Mouse (Mus musculus) hindbrain, embryonic 11.5 days (tissue): Measurements from ENCODE around the gene Gm49403. TPM values are rescaled to one million over a fixed set of nuclear protein-coding genes. Genes with fewer than 3 reads are reported as not detected.
A peak's percentile ranks its signal among the peaks of the same experiment; 100 is the strongest.
"Not testable (repeated sequence)": the region's sequence is repeated elsewhere in the genome, so short reads cannot be mapped to it uniquely, and the experiment has no call there.

Experiments
- ATAC-seq: fragments of 200-750 bp; cut with Nextera tagmentation; 2 replicates; pipeline ENCODE4 v1.8.0; 2017; ENCODE audit warnings: mild to moderate bottlenecking, moderate TSS enrichment, moderate library complexity; ENCODE audit not compliant: low FRiP score
- DNase-seq: peaks from one replicate; pipeline ENCODE4 v3.0.0-alpha.2; 2015; ENCODE audit warnings: low spot score
- H3K27ac ChIP-seq: fragments of 300-500 bp; sonication (generic); 2 replicates; pipeline ENCODE4 v1.5.1; 2014; ENCODE audit warnings: mild to moderate bottlenecking, low read depth, low read length
- H3K27me3 ChIP-seq: fragments of 300-500 bp; sonication (generic); 2 replicates; pipeline ENCODE4 v1.6.1; 2014; ENCODE audit warnings: mild to moderate bottlenecking, low read length, moderate library complexity, mixed read lengths; ENCODE audit not compliant: control insufficient read depth, insufficient read depth
- H3K36me3 ChIP-seq: fragments of 300-500 bp; sonication (generic); 2 replicates; pipeline ENCODE4 v1.6.1; 2014; ENCODE audit warnings: mild to moderate bottlenecking, low read length, moderate library complexity, mixed read lengths; ENCODE audit not compliant: control insufficient read depth, insufficient read depth
- H3K4me1 ChIP-seq: fragments of 300-500 bp; sonication (generic); replicated peaks from 2 replicates; pipeline ENCODE4 v1.6.1; 2014; ENCODE audit warnings: low read length, mixed read lengths; ENCODE audit not compliant: control insufficient read depth, insufficient read depth
- H3K4me2 ChIP-seq: fragments of 300-500 bp; sonication (generic); replicated peaks from 2 replicates; pipeline ENCODE4 v1.6.1; 2014; ENCODE audit warnings: mild to moderate bottlenecking, low read depth, low read length
- H3K4me3 ChIP-seq: fragments of 300-500 bp; sonication (generic); 2 replicates; pipeline ENCODE4 v1.5.1; 2014; ENCODE audit warnings: low read depth, low read length
- H3K9ac ChIP-seq: fragments of 300-500 bp; sonication (generic); 2 replicates; pipeline ENCODE4 v1.6.1; 2014; ENCODE audit warnings: low read depth, low read length
- H3K9me3 ChIP-seq: fragments of 300-500 bp; sonication (generic); 2 replicates; pipeline ENCODE4 v1.6.1; 2016; ENCODE audit warnings: low read length; ENCODE audit not compliant: control insufficient read depth
- WGBS: fragments of 180-500 bp; shearing (Covaris S2); extraction: QIAGEN DNeasy Blood & Tissue Kit; methylation state at CpG from one replicate; pipeline ENCODE4 v1.1.7; 2014; 5-methylcytosine and 5-hydroxymethylcytosine counted together
- polyA plus RNA-seq: library from polyadenylated mRNA; unstranded; fragments of >200 nt; fragmentation: Nextera tagmentation; extraction: Ambion mirVana; gene quantifications from 2 replicates; pipeline ENCODE4 v1.2.1, GENCODE M21; 2014

The Gm49403 gene
- polyA plus RNA-seq, 1 experiment from 2014 or later, result not detected

- 17% methylated on average over 1 of the region's 1 CpGs for WGBS
- DNase-seq, result peak; percentile 30
- H3K27ac ChIP-seq, result no peak overlapping the region
These were observed 24.7 kb upstream of the Gm49403 start for GRCm38 (mm10) chr19:8859018-8859417.

DNA sequence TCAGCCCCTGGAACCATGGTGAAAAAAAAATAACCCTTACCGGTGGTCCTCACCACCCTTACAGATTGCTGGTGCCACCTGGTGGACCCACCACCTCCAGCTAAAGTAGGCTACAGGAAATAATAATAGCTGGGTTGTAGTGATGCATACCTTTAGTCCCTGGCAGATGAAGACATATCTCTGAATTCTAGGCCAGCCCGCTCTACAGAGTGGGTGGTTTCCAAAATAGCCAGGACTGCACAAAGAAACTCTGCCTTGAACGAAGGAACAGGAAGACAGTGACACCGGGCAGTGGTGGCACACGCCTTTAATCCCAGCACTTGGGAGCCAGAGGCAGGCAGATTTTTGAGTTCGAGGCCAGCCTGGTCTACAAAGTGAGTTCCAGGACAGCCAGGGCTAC is 19.5 kb upstream of the Gm49403 start:
- Histone ChIP-seq H3K36me3 (no peaks in the 10 kb centered on the region), H3K27me3 (no peaks in the 10 kb centered on the region), H3K9ac (no peak overlapping the region), H3K4me2 (no peak overlapping the region), H3K27ac (no peak overlapping the region), H3K4me1 (no peaks in the 10 kb centered on the region), H3K9me3 (no peaks in the 10 kb centered on the region), H3K4me3 (no peak overlapping the region)
- 84% methylated on average over 6 of the region's 6 CpGs for WGBS
- ATAC-seq (no peak), DNase-seq (no peak)

More at GRCm38 (mm10) chr19:8859018-8859417, 24.7 kb upstream of the Gm49403 start:
- no peak for ATAC-seq
- Histone ChIP-seq H3K4me3 (no peak overlapping the region), H3K4me1 (no peaks in the 10 kb centered on the region), H3K4me2 (no peak overlapping the region), H3K27me3 (no peaks in the 10 kb centered on the region), H3K36me3 (no peaks in the 10 kb centered on the region), H3K9ac (no peak overlapping the region), H3K9me3 (no peaks in the 10 kb centered on the region)

DNA sequence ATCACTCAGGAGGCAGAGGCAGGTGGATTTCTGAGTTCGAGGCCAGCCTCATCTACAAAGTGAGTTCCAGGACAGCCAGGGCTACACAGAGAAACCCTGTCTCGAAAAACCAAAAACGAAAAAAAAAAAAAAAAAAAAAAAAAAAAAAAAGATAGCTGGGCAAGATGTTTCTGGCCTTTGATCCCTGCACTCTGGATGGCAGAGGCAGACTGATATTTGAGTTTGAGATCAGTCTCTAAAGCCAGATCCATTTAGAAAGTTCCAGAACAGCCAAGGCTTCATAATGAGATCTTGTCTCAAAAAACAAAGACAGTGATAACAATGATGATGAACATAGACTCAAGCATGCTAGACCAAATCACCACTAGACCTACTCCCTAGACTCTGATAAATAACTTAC is 13.3 kb upstream of the Gm49403 start:
- 83% methylated on average over 3 of the region's 3 CpGs for WGBS
- H3K9ac ChIP-seq, H3K27ac ChIP-seq, DNase-seq, H3K4me2 ChIP-seq, H3K9me3 ChIP-seq, H3K4me1 ChIP-seq, H3K36me3 ChIP-seq, ATAC-seq, H3K27me3 ChIP-seq: not testable (repeated sequence)
- peak overlapping the region; percentile 55; the same call in 1 of the 2 replicates for H3K4me3 ChIP-seq

- peaks cover 3% of the 10 kb centered on the region for H3K4me1 ChIP-seq
- no peaks in the 10 kb centered on the region for H3K36me3 ChIP-seq
- 63% methylated on average over 9 of the region's 9 CpGs for WGBS
- peak overlapping the region; percentile 35; the same call in 1 of the 2 replicates for H3K9ac ChIP-seq
- no peaks in the 10 kb centered on the region for H3K27me3 ChIP-seq
- ATAC-seq (peak; percentile 65), DNase-seq (no peak)
- no peaks in the 10 kb centered on the region for H3K9me3 ChIP-seq
- H3K4me3 ChIP-seq, result peak overlapping the region; percentile 55
- H3K27ac ChIP-seq, result no peak overlapping the region
- H3K4me2 ChIP-seq, result peak overlapping the region; percentile 89; the same call in 1 of the 2 replicates
These were observed 12.9 kb upstream of the Gm49403 start for GRCm38 (mm10) chr19:8870838-8871237.

DNA sequence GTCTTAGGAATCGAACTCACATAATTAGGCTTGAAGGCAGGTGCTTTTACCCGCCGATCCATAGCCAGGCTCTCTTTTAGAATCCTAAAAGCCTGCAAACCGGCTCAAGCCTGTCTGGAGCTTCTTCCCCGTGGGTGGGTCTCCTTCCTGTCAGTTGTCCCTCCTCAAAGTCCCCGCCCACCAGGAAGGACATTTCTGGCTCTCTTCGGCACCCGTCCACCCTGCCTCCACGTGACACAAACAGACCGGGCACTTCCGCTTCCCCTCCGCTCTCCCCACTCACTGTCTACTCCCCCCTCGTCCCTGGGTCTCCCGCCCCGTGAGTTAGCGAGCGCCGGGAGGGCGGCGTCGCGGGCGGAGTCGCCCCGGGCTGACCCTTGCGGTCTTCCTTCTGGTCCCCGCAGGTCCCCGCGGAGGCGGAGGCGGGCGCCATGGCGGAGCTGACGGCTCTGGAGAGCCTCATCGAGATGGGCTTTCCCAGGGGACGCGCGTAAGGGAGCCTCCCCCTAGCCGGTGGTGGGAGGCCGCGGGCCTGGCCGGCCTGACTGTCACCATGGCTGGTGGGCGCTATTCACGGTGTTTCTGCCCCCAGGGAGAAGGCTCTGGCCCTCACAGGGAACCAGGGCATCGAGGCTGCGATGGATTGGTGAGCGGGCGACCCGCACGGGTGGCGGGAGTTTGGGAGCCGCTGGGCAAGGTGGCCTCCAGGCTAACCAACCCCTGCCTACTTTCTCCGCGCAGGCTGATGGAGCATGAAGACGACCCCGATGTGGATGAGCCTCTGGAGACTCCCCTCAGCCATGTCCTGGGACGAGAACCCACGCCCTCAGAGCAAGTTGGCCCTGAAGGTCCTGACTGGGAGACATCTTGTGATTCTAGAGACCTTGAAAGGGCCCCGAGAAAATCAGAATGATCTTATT is 12.2 kb upstream of the Gm49403 start, which contains the start of gene Ubxn1:
Ubxn1 (plus strand) TSS at position 230 of the 920 bp plus-strand sequence.
- WGBS, result 2% methylated on average over 59 of the region's 59 CpGs

DNA sequence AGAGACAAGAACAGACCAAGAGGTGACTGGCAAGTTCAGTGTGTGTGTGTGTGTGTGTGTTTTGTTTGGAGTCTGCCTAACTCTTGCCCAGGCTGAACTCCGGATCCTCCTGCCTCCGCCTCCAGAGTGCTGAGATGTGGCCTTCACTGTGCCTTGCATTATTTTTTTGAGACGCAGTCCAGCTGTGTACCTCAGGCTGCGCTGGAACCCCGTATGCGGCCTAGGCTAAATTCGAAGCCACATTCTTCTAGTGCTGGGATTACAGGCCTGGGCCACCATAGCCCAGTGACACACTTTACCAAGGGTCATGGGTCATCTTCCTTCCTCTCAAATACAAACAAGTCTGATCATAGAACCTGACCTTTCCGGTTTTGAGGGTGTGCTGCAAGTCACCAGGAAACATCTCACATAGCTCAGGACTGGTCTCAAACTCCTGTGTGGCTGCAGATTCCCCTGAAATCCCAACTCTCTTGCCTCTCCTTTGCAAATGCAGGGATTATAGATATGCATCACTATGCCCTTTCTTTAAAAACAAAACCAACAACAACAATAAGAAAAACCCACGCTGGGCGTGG is 11.4 kb upstream of the Gm49403 start:
- H3K4me3 ChIP-seq, result peak overlapping the region; percentile 55
- ATAC-seq (no peak), DNase-seq (no peak)
- peak overlapping the region; percentile 90 for H3K9ac ChIP-seq
- H3K4me1 ChIP-seq, result peaks cover 3% of the 10 kb centered on the region
- H3K27me3 ChIP-seq, result no peaks in the 10 kb centered on the region
- H3K9me3 ChIP-seq, result no peaks in the 10 kb centered on the region
- H3K36me3 ChIP-seq, result no peaks in the 10 kb centered on the region
- peak overlapping the region; percentile 89 for H3K4me2 ChIP-seq
- 77% methylated on average over 10 of the region's 10 CpGs for WGBS
- H3K27ac ChIP-seq, result no peak overlapping the region

More for the DNA sequence above, 12.2 kb upstream of the Gm49403 start, which contains the start of gene Ubxn1:
- H3K9ac ChIP-seq, result peak within 1 kb of the TSS; percentile 90
- peaks cover 3% of the 10 kb centered on the region for H3K4me1 ChIP-seq
- no peaks in the 10 kb centered on the region for H3K9me3 ChIP-seq
- H3K36me3 ChIP-seq, result no peaks in the 10 kb centered on the region
- H3K4me2 ChIP-seq, result peak within 1 kb of the TSS; percentile 89
- no peaks in the 10 kb centered on the region for H3K27me3 ChIP-seq
- H3K4me3 ChIP-seq, result peak within 1 kb of the TSS; percentile 55
- peak; percentile 99 for ATAC-seq
- peak within 1 kb of the TSS; percentile 24 for H3K27ac ChIP-seq
- peak; percentile 95 for DNase-seq

DNA sequence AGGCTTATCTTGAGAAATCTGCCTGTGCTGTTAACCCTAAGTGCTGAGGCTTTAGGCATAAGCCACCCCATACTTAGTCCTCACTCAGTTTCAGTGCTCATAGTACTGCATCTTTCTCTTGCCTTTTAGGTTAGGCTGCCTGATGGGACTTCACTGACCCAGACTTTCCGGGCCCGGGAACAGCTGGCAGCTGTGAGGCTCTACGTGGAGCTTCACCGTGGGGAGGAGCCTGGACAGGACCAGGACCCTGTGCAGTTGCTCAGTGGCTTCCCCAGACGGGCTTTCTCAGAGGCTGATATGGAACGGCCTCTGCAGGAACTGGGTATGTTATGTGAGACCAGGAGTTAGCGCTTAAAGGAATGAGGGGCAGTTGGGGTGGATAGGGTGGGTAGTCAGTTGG is 8.7 kb upstream of the Gm49403 start:
- no peak for DNase-seq
- Histone ChIP-seq H3K27me3 (no peaks in the 10 kb centered on the region), H3K4me1 (peaks cover 3% of the 10 kb centered on the region), H3K9me3 (no peaks in the 10 kb centered on the region), H3K4me2 (no peak overlapping the region), H3K9ac (no peak overlapping the region), H3K4me3 (no peak overlapping the region), H3K36me3 (no peaks in the 10 kb centered on the region), H3K27ac (no peak overlapping the region)
- WGBS, result 95% methylated on average over 7 of the region's 7 CpGs
- no peak for ATAC-seq

DNA sequence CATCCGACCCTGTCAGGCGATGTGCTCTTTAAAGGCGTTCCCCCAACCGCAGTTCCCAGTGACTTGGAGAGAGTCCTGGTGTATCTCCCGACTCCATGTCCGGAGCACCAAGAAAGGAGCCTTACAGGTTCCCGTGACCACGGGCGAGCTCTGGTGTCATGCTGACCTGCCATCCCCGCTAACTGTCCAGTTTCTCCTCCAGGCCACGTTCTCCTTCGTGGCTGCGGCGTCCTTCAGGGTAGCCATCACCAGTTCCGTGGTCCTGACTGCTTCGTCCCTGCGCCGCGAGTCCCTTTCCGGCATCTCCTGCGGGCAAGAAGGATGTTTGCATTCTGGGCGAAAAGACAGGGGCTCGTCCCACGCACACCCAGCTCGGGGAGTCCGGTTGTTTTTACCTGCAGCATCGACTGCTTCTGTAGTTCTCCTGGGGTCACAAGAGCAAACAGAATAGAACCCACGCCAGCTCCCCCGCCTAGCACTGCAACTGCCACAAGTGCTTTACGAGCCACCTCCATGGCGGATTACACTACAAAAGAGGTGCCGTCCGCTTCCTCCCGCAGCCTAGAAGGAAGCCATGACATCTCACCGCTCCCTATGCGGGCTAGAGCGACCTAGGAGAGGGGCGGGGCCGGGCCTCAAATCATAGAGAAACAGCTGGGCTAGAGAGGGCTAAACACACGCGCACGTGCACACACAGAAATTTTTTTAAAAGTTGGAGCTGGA is 3.3 kb upstream of the Gm49403 start, which contains the start of gene Uqcc3:
Uqcc3 (minus strand) TSS at position 613 of the 723 bp plus-strand sequence.
- DNase-seq (peak; percentile 88), ATAC-seq (peak; percentile 97)
- H3K27me3 ChIP-seq, result no peaks in the 10 kb centered on the region
- H3K27ac ChIP-seq, result peak within 1 kb of the TSS; percentile 80
- peak within 1 kb of the TSS; percentile 82 for H3K4me3 ChIP-seq
- no peaks in the 10 kb centered on the region for H3K9me3 ChIP-seq
- H3K4me1 ChIP-seq, result no peaks in the 10 kb centered on the region
- H3K9ac ChIP-seq, result peak within 1 kb of the TSS; percentile 91
- peak within 1 kb of the TSS; percentile 83 for H3K4me2 ChIP-seq
- H3K36me3 ChIP-seq, result no peaks in the 10 kb centered on the region
- WGBS, result under 1% methylated on average over 42 of the region's 42 CpGs
